Mouse (Mus musculus): Measurements from ENCODE around the gene Tulp1.

Gene Tulp1

DNA sequence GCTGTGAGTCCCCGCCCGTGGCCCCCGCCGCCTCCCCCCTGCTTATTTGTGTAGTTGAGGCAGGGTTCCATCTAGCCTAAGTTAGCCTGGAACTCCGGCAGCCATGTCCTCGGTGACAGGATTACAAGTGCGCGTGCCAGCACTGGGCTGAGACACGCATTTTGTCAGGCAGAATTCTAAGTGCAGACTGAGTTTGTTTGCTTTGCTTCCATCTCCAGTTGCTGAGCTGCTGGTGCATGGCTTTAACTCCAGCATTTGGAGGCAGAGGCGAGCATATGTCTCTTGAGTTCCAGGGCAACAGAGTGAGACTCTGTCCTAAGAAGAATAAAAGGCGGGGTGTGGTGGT, 51.2 kb downstream of the Tulp1 start:
- no peak for DNase-seq (ENCODE audit: low read depth, low spot score)

DNA sequence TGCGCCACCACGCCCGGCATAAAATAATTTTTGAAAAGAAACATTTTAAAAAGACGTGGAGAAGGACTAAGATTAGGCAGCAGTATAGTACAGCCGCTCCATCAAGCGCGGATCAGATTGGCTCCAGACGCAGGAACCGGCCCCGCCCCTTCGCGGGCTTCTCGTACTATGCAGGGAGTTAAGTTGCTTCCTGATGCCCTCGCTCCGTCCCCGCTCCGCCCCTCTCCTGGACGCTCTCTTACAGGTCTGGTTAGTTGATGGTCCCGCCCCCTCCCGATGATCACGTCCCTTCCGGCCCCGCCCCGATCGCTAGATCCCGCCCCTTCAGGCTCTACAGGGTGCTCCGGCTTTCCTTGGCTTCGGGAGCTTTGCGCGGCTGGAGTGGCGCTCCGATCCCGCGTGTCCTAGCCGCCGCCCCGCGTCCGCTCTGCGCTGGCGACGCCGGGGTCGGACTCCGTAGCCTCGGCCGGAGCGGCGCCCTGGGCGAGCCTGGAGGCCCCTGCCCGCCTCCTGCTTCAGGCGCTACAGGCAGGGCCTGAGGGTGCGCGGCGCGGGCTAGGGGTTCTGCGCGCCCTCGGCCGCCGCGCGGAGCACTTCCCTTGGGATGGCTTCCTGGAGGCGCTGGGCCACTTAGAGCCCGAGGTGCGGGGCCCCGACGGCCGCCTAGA, 51.7 kb downstream of the Tulp1 start, which contains the start of gene Fance:
Gene Fance, plus strand, starts transcription at position 308 of the 668 bp plus-strand sequence.
- peak; percentile 99 for DNase-seq (ENCODE audit: low read depth, low spot score)

DNA sequence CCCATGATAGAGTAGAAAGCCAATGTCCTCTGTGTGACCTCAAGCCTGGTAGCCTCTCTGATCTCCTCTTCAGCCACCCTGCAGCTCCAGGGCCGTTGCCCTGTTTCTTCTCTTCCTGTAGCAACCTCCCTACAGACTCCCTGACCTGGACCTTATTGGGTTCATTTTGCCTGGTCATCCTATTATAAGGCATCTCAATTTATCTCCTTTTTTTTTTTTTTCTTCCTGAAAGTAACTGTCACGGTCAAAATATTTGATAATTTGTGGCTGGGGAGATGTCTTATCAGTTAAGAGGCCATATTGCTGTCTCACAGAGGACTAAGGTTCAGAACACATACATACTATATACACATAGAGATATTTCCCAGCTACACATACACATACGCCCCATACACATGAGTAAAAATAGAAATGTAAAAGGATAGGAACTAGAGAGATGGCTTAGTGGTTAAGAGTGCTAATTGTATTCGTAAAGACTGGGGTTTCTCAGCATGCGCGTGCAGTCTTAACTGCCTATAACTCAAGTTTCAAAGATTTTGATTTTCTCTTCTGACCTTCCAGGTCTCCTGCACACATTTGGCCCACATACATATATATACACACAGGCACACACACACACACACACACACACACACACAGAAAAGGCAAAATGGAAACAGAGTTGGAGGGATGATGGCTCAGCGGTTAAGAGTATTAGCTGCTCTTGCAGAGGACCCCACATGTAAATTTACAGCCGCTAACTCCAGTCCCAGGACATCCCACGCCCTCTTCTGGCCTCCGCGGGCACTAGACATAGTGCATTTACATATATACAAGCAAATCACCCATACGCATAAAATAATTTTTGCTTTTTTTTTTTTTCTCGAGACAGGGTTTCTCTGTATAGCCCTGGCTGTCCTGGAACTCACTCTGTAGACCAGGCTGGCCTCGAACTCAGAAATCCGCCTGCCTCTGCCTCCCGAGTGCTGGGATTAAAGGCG, 52.5 kb downstream of the Tulp1 start:
- no peak for DNase-seq (ENCODE audit: low read depth, low spot score)

DNA sequence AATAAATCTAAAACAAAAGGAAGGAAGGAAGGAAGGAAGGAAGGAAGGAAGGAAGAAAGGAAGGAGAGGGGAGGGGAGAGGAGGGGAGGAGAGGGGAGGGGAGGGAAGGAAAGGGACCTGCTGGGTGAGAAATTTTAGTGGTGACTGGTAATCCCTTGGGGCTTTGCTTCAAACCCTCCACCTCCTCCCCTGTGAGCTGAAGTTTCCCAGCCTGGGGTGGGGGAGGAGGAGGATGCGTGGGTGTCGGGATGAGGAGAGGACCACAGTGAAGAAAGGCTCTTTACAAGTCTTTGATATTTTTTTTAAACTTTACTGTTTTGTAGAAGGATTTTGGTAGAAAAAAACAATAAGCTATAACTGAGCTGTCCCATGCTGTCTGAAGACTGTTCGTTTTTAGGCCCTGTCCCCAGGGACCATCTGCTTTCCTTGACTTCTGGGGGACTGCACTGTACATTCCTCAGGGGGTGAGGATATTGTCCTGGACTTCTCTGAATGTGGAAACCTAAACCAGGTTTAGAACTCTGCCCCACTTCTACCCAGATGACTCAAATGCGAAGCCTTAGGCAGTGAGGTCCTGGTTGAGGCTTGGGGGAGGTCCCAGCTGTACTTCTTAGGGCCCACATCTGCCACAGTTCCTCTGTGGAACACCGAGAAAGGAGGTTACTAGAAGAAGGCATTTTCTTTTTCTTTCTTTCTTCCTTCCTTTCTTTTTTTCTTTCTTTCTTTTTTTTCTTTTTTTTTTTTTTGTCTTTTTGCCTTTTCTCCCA, 53.5 kb downstream of the Tulp1 start:
- no peak for DNase-seq (ENCODE audit: low read depth, low spot score)

DNA sequence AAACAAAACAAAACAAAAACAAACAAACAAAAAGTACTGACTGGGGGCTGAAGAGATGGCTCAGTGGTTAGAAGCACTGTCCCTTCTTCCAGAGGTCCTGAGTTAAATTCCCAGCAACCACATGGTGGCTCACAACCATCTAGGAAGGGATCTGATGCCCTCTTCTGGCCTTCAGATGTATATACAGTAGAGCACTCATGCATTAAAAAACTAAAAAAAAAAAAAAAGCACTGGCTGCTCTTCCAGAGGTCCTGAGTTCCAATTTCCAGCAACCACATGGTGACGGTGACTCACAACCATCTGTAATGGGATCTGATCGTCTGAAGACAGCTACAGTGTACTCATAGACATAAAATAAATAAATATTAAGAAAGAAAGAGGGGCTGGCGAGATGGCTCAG, 54.2 kb downstream of the Tulp1 start:
- no peak for DNase-seq (ENCODE audit: low read depth, low spot score)

DNA sequence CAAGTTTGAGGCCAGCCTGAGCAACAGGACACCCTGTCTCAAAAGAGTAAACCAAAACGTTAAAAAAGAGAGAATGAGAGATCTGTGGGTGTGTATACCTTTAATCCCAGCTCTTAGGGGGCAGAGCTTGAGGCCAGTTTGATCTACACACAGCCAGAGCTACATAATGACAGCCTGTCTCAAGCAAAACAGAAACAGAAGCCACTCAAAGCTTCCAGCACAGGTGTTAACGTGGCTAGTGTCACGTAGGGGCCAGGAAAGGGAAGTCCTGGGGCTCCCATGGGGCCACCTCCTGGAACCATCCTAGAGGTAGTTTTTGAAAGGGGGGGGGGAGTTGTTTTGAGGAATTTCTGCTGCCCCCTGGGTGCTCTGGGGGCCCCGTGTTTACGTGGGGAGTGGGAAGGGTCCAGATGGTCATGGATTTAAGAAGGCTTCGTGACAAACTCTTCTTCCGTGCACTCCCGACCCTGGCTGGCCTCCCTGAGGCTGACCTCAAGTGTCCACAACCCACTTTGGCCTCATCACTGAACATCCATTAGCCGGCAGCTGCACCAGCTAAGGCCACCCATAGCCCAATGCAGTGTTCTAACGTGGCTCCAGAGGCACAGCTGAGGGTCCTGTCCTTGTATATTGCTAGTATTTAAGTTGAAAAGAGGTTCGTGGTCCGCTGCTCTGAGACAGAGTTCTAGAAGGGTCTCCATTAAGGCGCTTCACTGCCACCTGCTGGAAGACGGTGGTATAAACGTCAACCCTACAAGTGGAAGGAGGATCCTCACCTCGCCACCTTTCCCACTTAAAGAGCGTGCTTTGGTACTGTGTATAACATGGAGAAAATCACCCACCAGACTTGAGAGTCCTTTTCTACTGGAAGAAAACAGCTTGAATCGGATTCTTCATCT, 56.5 kb downstream of the Tulp1 start:
- DNase-seq (ENCODE audit: low read depth, low spot score): peak; percentile 69

DNA sequence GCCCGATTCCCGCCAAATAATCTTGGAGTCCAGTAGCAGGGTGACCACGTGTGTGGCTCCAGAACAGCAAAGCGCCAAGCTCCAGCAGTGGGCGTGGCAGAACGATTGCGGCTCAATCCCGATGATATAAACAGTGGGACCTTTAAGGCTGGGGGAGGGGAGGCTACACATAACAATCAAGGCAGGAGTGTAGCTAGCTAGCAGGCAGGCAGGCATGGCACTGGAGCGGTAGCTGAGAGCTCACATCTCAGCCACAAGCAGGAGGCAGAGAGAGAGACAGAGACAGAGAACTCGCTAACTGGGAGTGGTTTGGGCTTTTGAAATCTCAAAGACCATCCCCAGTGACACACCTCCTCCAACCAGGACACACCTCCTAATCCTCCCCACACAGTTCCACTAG, 59.9 kb downstream of the Tulp1 start:
- no peak for DNase-seq (ENCODE audit: low read depth, low spot score)
